Mouse (Mus musculus): ENCODE measurements around the gene Pappa.

Pappa gene

GRCm38 (mm10) chr4:65174505-65174904 is 50.5 kb downstream of the Pappa start:
- no peak for DNase-seq

GRCm38 (mm10) chr4:65178146-65178545 is 54.2 kb downstream of the Pappa start:
- DNase-seq = no peak

- no peak for DNase-seq
Measured at GRCm38 (mm10) chr4:65187236-65187635, 63.3 kb downstream of the Pappa start.

GRCm38 (mm10) chr4:65187716-65188115 is 63.7 kb downstream of the Pappa start:
- no peak for DNase-seq

GRCm38 (mm10) chr4:65188921-65189485 is 65.0 kb downstream of the Pappa start:
- no peak for DNase-seq

- DNase-seq = no peak
Measured at GRCm38 (mm10) chr4:65192810-65193209, 68.8 kb downstream of the Pappa start.

GRCm38 (mm10) chr4:65195971-65196370 is 72.0 kb downstream of the Pappa start:
- no peak for DNase-seq

GRCm38 (mm10) chr4:65203666-65204065 is 79.7 kb downstream of the Pappa start:
- DNase-seq = no peak

GRCm38 (mm10) chr4:65205446-65205845 is 81.5 kb downstream of the Pappa start:
- DNase-seq = no peak

- no peak for DNase-seq
Measured at GRCm38 (mm10) chr4:65209369-65210015, 85.5 kb downstream of the Pappa start.

GRCm38 (mm10) chr4:65216682-65217081 is 92.7 kb downstream of the Pappa start:
- no peak for DNase-seq

- DNase-seq = no peak
Measured at GRCm38 (mm10) chr4:65217651-65218364, 93.8 kb downstream of the Pappa start.

- no peak for DNase-seq
Measured at GRCm38 (mm10) chr4:65223901-65224300, 99.9 kb downstream of the Pappa start.

GRCm38 (mm10) chr4:65238540-65238998 is 114.6 kb downstream of the Pappa start:
- DNase-seq = no peak

GRCm38 (mm10) chr4:65242434-65242931 is 118.5 kb downstream of the Pappa start:
- no peak for DNase-seq

- DNase-seq = no peak
Measured at GRCm38 (mm10) chr4:65243245-65243644, 119.3 kb downstream of the Pappa start.

- no peak for DNase-seq
Measured at GRCm38 (mm10) chr4:65245015-65245414, 121.0 kb downstream of the Pappa start.

GRCm38 (mm10) chr4:65245440-65245839 is 121.5 kb downstream of the Pappa start:
- DNase-seq = no peak

GRCm38 (mm10) chr4:65252193-65252592 is 128.2 kb downstream of the Pappa start:
- DNase-seq = no peak

- DNase-seq = no peak
Measured at GRCm38 (mm10) chr4:65254073-65254472, 130.1 kb downstream of the Pappa start.

GRCm38 (mm10) chr4:65267066-65267465 is 143.1 kb downstream of the Pappa start:
- no peak for DNase-seq

GRCm38 (mm10) chr4:65269996-65270395 is 146.0 kb downstream of the Pappa start:
- DNase-seq = no peak

GRCm38 (mm10) chr4:65272295-65272694 is 148.3 kb downstream of the Pappa start:
- no peak for DNase-seq

GRCm38 (mm10) chr4:65273299-65273851 is 149.4 kb downstream of the Pappa start:
- DNase-seq = no peak
